Mouse (Mus musculus): ENCODE measurements at regions not wholly inside any gene's neighbourhood (a gene's known extent, or its start where the extent isn't known, plus 50 kb on each side); places are given as distances from the start of the nearest gene placed in this dataset.

- no peak for TF ChIP-seq GATA1 (IDR thresholded peaks at IDR 0.05; ENCODE audit: borderline replicate concordance, low read length)
- TF ChIP-seq CTCF (IDR thresholded peaks at IDR 0.05; ENCODE audit: low read depth, low read length): no peak
- no peak for TF ChIP-seq GATA2 (IDR thresholded peaks at IDR 0.05; ENCODE audit: borderline replicate concordance, low read depth, low read length)
These were observed 74.4 kb upstream of the Tmem45b start for GRCm38 (mm10) chr9:31538458-31539210.

All from G1E (cell line).